Mouse (Mus musculus) embryonic fibroblast, embryonic 13.5 days (primary cell): ENCODE measurements at regions not wholly inside any gene's neighbourhood (a gene's known extent, or its start where the extent isn't known, plus 50 kb on each side); places are given as distances from the start of the nearest gene placed in this dataset.

ENCODE experiments used
- H3K27ac ChIP-seq: 2 replicates; pipeline ENCODE4 v1.5.1; 2012; ENCODE audit warnings: low read length, control low read depth, inconsistent platforms; ENCODE audit not compliant: insufficient read depth
- H3K4me1 ChIP-seq: 2 replicates; pipeline ENCODE4 v1.6.1; 2011; ENCODE audit warnings: low read length; ENCODE audit not compliant: control insufficient read depth, insufficient read depth
- H3K4me3 ChIP-seq: 2 replicates; pipeline ENCODE4 v1.5.1; 2011; ENCODE audit warnings: mild to moderate bottlenecking, control low read depth, low read length; ENCODE audit not compliant: insufficient read depth
- CTCF ChIP-seq: IDR thresholded peaks from 2 replicates; pipeline ENCODE4 v1.5.1; 2011; ENCODE audit warnings: mild to moderate bottlenecking, control low read depth, low read length, moderate library complexity, borderline replicate concordance; ENCODE audit not compliant: insufficient read depth
- POLR2A ChIP-seq: IDR thresholded peaks from 2 replicates; pipeline ENCODE4 v1.6.1; 2011; ENCODE audit warnings: low read depth, mild to moderate bottlenecking, control low read depth, low read length, moderate library complexity

DNA sequence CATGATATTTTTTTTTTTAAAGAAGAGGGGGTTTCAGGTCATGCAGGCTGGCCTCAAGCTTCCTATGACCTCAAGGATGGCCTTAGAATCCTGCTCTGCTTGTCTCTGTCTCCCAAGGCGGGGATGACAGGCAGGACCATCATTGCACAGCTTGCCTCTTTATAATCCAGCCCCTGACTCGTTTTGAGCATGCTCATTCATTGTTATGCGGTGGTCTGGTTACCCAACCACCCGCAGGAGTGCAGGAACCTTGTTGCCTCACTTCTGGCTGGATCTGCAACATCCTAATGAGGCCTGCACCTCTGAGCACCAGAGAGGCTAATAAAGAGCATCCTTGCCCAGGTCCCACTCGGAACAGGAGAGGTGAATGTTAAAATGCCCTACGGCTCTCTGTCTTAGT is 63.4 kb downstream of the Irf2bpl start:
- peaks cover 5% of the 10 kb centered on the region; the same call in 1 of the 2 replicates for H3K4me1 ChIP-seq
- no peak overlapping the region for H3K27ac ChIP-seq
- TF ChIP-seq POLR2A (no peak), CTCF (no peak)
- no peak overlapping the region for H3K4me3 ChIP-seq

DNA sequence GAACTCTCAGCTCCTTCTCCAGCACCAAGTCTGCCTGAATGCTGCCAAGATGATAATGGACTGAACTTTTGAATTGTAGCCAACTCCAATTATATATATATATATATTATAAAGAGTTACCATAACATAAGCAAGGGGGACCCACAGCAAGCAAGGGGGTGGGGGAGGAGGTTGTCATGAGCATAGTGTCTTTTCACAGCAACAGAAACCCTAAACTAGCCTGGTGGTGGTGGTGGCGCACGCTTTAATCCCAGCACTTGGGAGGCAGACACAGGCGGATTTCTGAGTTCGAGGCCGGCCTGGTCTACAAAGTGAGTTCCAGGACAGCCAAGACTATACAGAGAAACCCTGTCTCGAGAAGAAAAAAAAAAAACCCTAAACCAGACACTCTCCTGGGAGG is 65.0 kb downstream of the Irf2bpl start:
- no peak overlapping the region for H3K27ac ChIP-seq
- TF ChIP-seq CTCF (no peak), POLR2A (no peak)
- H3K4me3 ChIP-seq: no peak overlapping the region
- peaks cover 3% of the 10 kb centered on the region; the same call in 1 of the 2 replicates for H3K4me1 ChIP-seq

DNA sequence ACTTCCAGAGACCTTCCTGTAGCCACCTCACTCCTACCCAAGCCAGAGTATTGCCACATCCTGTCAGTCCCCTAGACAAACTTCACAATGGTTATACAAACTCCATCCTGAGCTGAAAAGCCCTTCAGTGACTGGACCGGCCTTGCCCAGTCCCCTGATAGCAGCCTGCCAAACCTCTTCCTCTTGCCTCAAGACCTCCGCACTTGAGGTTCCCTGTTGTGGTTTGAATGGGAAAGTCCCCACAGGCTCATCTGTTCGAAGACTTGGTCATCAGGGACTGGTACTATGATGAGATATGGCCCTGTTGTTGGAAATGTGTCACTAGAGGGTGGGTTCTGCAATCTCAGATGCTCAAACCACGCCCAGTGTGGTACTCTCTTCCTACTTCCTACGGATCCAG is 65.4 kb downstream of the Irf2bpl start:
- H3K27ac ChIP-seq: no peak overlapping the region
- H3K4me1 ChIP-seq: 0 out of 2 replicates have a peak, but pooled peaks cover 2% of the 10 kb centered on the region
- TF ChIP-seq POLR2A (no peak), CTCF (no peak)

DNA sequence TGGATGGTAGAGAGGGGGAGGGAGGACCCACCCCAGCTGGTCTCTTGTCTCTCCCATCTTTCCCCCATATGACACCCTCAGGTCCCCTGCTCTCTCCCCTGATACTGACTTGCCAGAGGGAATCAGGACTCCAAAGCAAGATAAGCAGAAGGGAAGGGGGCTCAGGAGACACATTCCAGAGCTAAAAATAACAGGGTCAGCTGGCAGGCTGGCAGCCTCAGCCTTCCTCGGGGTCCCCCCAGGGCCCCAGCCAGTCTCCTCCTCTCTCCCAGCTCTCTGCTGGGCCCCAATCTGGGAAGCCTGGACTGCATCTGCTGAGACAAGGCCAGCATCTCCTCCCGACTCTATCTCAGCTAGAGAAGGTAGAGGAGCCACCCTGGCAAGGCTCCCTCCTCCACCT is 66.4 kb downstream of the Irf2bpl start:
- Histone ChIP-seq H3K4me3 (no peak overlapping the region), H3K4me1 (0 out of 2 replicates have a peak, but pooled peaks cover 2% of the 10 kb centered on the region), H3K27ac (no peak overlapping the region)
- TF ChIP-seq POLR2A (no peak), CTCF (no peak)

More for the DNA sequence above, 65.4 kb downstream of the Irf2bpl start:
- no peak overlapping the region for H3K4me3 ChIP-seq

DNA sequence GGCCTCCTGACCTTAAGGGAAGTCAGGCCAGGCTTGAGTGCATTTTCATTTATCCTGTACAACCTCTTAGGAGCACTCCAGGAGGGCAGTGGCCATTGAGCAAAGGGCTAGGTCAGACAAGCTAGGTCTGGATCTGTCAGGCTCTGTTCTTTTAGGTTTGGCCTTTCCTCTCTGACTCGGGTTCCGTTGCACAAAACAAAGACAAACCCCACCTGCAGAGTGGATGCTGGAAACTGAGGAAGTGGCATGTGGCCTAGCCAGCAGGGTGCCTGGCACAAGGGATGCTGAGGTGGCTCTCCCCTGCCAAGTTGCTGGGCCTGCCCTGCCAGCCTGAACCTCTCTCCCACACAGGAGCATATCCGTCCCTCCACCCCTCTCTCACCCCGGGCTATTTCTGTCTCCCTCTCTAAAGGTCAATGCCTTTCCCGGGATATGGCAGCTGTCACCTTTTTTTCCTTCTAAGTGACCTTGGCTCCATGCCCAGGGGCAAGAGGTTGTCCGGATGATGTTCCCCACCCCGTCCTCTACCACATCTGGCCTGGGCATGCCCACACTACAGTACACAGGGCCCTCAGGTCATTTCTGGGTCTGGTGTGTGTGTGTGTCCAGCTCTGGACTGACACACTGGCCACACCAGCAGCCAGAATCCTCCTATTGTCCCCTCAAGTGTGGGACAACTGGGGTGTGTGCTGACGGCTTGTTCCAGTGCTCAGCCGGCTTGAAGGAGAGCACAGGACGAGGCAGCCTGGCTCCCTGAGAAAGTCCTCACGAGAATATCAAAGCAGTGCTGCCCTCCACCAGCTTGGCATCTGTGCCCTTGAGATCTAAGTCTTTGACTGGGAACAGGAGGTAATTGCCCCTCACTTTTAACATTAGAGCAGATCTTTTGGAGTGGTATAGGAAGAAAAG is 67.6 kb downstream of the Irf2bpl start:
- TF ChIP-seq POLR2A (no peak), CTCF (no peak)
- Histone ChIP-seq H3K27ac (no peak overlapping the region), H3K4me3 (no peak overlapping the region), H3K4me1 (0 out of 2 replicates have a peak, but pooled peaks cover 2% of the 10 kb centered on the region)

DNA sequence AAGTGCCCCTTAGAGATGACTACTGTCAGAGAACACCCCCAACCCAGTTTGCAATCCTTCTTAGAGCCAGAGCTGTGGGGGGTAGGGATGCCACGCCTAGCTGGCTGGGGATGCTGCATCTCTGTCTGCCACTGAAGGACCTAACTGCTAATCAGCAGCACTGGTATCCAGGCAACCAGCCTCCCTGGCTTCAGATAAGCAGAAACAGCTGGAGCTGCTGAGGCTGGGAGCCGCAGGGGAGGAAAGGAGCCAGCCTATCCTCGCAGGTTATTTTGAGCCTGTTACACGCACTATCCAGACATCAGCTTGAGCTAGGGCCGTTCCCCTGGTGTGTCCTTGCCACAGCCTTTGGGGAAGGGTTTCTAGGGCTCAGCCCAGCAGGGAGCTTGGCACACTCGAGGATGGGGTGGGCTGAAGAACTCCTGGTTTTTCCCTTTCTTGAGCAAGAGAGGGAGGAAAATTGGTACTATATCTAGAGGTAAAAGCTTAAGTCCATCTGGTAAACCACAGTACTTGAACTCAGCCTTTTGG is 68.4 kb downstream of the Irf2bpl start:
- no peak overlapping the region for H3K4me3 ChIP-seq
- H3K4me1 ChIP-seq: 0 out of 2 replicates have a peak, but pooled peaks cover 2% of the 10 kb centered on the region
- no peak for TF ChIP-seq CTCF
- no peak overlapping the region for H3K27ac ChIP-seq

DNA sequence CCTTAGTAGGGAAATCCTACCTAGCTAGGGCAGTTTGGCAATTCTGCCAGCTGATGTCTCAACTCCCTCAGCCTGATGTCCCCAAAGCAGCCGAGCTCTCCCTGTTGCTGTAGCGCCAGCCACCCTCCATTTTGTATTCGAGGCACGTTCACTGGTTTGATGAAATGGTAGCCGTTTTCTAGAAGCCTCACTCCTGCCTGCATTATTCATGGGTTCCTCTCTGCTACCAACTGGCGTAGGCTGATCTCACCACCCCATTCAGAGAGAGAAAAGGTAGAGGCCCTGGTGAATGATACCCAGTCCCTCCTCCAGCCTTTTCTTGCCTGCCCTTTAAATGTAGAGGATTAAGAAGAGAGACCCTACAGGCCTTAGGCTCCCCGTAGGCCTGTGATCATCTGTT is 69.9 kb downstream of the Irf2bpl start:
- Histone ChIP-seq H3K4me3 (no peak overlapping the region), H3K27ac (no peak overlapping the region), H3K4me1 (0 out of 2 replicates have a peak, but pooled peaks cover 2% of the 10 kb centered on the region)
- TF ChIP-seq POLR2A (no peak), CTCF (no peak)
